Mouse (Mus musculus): ENCODE results near the gene Zfp260. TPM values are rescaled to one million over a fixed set of nuclear protein-coding genes. Genes with fewer than 3 reads are reported as not detected.
A peak's percentile ranks its signal among the peaks of the same experiment; 100 is the strongest.
"Not testable (repeated sequence)": the region's sequence is repeated elsewhere in the genome, so short reads cannot be mapped to it uniquely, and the experiment has no call there.

Gene Zfp260
- total RNA-seq (2021) = 10 to 100 TPM; 64.8 to 65.3 TPM

DNA sequence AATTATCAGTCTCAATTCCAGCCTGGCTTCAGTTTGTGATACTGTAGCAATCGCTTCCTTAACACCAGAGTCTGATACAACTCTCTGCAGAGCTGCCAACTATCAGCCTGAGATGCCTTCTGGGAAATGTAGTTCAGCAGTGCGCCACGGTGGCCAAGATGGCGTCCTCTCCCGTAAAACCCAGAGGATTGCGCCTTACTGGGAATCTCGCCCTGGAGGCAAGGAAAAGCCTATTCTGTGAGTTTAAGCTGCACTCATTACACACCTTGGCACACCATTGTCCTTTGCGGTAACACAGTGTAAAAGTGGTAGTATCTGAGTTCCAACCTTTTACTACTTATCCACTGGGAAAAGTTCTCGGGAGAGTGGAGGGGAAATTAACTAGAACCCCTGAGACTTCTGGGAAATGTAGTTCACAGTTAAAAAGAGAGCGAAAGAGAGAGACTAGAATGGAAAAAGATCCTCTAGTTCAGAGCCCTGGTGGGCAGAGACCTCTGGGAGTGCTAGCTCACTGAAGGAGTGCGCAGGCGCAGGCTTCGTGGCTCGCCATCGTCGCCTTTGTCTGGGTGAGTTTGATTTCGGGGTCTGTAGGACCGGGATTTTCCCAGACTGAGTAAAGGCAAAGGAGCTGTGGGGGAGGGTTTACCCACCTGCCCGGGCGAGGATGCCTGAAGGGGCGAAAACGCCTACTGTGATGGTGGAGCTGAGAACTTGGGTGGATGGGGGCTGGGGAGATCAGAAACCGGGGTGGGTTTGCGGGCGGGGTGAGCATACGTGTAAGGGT lies at the start of gene Zfp260:
Gene Zfp260, plus strand, starts transcription at position 132 of the 784 bp plus-strand sequence.
- peak; percentile 95 for DNase-seq
- intact Hi-C loops (cut with DNase I) = no loop called here

DNA sequence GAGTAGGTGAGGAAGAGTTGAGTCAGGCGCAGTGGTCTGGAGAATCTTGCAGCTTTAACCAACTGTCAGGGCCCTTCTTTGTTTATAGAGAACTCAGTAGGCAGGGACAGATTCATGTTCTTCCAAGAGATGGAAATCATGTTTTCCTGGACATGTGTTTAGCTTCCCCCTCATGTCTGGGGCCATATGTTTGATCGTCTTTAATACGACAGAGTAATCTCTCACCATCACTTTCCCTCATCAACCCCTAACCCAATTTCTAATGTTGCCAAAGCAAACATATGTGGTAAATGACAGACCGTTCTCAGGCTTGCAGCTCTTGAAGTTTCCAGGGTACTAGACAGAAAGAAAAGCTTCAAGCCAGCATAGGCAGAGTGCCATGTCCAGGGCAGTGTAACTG lies 46.5 kb upstream of the Zfp260 start:
- no peak for DNase-seq
- intact Hi-C loops (cut with DNase I) = no loop called here

DNA sequence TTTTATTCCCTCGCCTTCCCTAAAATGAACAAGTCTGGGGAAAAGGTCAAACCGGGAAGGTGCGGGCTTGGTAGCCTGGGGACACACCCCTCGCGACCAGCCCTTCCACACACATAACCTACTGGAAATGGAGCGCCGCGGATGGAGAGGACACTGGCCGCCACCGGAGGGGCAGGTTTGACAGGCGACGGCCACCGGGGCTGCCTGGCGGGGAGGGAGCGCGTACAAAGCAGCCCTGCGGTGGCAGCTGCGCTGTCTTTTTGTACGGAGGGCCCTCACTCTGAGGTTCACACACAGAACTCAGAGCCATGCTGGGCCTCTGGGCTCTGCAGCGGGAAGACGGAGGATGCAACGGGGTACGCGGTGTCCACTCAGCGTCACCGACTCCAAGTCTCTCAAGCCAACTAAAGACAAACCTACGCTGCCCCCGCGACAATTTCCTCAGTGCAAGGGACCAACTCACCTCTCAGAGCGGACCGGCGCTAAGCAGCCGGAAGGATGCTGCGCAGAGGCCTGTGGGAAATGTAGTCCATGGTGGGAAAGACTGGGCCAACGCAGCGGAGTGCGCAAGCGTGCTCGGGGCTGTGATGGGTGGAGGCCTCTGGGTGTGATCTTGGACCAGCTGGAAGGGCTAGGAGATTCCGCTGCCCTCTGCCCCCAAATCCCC lies 43.6 kb upstream of the Zfp260 start, which contains the start of gene Zfp14:
Gene Zfp14, minus strand, starts transcription at position 499 of the 667 bp plus-strand sequence.
- intact Hi-C loops (cut with DNase I) = no loop called here
- DNase-seq = peak; percentile 92

DNA sequence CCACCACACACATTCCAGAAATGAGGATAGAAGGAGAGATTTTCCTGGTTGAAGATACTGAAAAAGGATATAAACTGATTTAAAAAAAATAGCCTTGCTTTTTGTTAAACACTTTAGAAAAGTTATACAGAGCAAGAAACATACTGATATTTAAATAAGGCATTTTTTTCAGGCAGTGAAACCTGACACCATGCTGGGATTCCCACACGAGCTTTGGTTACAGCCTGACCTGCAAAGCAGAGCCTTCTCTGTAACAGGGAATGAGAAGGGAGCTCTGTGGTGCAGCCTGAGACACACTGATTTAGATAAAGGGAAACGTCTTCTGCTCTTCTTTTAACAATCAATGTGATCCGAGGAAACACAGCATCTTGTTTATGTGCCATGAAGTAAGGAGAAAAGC lies 41.0 kb upstream of the Zfp260 start:
- no peak for DNase-seq
- intact Hi-C loops (cut with DNase I) = no loop called here

DNA sequence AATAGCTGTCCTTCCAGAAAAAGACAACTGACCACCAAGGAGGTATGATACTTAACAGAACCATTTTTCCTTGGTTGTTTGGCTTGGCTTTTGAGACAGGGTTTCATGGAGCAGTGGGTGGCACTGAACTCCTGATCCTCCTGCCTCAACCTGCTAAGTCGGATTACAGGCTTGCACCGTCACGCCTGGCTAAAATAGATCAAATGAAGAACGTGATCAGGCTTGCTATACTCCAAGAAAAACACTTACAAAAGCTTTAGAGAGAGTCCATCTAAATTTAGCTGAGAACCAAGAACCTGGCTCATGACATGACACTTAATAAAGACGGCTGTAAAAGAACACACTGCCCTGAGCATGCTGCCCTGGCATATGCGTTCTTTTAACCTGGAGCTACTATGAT lies 34.2 kb upstream of the Zfp260 start:
- intact Hi-C loops (cut with DNase I) = loop anchor here (10.0 kb wide), 1 partner anchor 46 kb away; no protein-coding TSS in a partner anchor
- no peak for DNase-seq

DNA sequence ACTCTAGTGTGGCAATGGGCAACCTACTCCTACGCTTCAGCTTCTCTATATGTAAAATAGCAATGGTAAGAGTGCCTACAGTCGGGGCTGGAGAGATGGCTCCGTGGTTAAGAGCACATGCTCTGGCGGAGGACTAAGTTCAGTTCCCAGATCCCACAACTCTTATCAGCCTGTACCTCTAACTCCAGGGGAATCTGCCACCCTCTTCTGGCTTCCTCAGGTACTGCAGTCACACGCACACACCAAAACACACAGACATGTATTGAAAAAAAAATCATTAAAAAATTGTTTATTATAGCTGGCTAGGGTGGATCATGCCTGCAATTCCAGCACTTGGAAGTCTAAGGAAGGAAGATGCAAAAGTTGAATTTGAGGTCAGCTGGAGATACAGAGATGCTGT lies 32.1 kb upstream of the Zfp260 start:
- intact Hi-C loops (cut with DNase I) = loop anchor here (10.0 kb wide), 1 partner anchor 48 kb away; no protein-coding TSS in a partner anchor
- peak; percentile 21 for DNase-seq

DNA sequence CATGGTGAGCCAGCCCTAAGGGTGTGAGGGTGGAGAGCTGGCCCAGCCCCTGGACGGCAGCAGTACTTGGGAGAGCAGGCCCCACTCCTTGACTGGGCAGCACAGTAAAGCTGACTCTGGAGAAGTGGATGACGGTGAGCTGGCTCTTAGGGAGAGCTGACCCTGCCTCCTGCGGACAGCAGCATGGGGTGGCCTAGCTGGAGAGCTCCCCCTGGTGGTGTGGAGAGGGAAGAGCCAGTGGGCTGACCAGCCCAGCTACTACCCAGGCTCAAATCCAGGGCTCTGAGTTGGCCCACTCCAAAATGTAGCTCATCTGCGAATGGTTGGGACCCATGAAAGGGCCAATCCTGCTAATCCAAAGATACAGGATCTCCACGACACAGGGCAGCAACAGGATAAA lies 30.0 kb upstream of the Zfp260 start:
- DNase-seq = no peak
- intact Hi-C loops (cut with DNase I) = loop anchor here (10.0 kb wide), 1 partner anchor 50 kb away; no protein-coding TSS in a partner anchor

DNA sequence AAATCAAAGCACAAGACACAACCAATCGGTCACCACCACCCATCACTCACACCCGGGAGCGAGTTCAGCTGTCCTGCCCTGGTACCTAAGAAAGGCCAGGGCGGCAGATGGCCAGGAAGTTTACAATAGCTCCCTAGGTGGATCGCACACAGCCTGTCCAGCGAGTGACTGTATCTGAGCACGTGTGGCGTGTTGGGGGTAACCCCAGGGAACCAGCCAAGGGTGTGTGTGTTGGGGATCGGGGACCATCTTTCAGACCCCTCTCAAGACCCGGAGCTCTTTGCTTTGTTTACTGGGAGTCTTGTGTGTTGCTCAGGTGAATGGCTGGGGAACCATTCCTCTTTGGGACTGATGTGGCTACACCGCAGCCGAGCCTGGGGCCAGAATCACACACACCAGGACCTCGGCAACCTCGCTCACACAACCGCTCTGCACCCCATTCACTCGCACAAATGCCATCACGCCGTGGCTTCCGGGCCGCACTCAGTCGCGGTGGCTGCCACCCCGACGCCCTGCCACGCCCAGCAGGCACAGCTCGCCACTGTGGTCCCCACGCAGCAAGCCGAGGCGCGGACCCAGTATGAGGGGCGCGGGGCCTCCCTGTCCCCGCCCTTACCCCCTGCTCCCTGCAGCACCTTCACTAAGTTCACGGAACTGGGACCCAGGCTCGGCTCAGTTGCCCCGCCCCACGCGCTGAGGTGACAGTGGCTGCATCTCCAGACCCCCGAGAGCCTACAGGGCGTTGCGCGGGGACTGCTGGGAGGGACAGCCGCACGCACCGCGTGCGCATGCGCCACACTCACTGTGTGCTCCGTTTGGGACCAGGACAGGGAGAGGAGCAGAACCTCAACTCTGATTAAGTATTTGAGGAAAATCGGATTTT lies 22.2 kb upstream of the Zfp260 start, which contains the start of gene Zfp82:
Gene Zfp82, minus strand, starts transcription at position 755 of the 883 bp plus-strand sequence.
- intact Hi-C loops (cut with DNase I) = no loop called here
- peak; percentile 89 for DNase-seq

DNA sequence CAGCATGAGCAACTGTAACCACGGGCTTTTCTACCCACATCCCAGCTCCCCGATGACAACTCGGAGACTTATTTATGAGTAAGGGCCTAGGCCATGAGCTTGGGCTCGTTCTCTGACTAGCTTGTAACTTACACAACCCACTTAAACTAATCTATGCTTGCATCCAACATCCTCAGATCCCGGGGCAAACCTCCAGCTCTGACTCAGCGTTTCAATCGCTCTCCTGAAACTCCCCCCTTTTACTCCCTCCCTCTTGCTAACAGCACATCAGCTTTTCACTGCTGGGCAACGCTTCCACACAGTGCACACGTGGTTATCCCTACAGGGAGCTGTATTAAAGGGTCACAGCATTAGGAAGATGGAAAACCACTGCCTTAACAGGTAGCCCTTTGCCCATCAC lies 8.1 kb upstream of the Zfp260 start:
- no peak for DNase-seq
- intact Hi-C loops (cut with DNase I) = no loop called here

DNA sequence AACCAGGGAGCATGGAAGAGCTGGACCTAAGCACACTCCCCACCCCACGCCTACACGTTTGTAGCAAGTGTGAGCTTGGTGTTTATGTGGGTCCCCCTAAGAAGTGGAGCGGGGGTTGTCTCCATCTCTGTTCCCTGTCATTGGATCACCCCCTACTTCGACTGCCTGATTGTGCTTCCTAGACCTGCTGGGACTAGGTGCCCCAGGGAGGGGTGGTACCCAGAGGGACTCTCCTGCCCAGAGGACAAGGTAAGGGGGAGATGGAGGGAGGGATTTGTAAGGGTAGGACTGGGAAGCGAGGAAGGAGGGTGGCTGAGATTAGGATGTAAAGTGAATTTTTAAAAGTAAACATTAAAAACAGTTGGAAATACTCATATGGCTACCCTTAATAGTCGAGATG lies 5.2 kb upstream of the Zfp260 start:
- intact Hi-C loops (cut with DNase I) = no loop called here
- no peak for DNase-seq

DNA sequence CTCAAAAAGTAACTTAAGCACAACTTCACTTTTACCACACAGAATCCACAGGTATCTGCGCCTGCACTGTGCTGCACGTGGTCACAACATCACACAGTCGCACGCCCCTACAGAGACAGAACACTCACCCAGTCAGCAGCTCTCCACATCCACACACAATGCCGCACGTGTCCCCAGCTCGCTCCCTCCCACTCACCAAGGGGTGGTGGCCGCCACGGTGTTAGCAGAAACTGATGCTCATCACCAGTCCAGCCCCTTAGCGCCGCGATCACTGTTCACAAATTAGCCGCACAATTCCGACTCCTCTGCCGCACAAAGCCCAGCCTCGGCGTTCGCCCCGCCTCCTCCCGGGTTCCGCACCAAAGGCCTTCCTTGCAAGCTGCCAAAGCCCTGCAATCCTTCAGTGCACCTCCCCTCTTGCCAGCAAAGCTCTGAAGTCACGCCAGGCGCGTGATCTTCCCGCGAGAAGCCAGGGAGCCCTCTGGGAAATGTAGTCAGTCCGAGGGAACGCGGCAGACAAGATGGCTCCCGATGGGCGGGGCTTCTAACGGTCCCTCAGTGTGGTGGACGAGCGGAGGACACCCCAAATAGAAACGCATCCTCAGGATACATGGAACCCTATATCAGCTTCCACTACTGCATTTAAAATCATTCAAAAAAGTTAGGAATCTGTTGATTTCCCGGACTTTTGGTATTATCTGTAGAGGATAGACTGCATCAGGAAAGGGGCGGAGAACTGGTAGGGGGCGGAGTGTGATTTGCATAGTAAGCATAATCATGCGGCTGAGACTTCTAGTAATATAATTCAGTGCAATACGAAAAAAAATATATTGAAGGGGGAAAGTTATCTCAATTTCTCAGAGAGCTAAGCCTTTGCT lies 4.2 kb upstream of the Zfp260 start, which contains the start of the genes Gm26920 and Zfp566:
Gene Gm26920, minus strand, starts transcription at position 319 of the 878 bp plus-strand sequence.
Gene Zfp566, minus strand, starts transcription at position 436 of the 878 bp plus-strand sequence.
- DNase-seq = peak; percentile 97
- intact Hi-C loops (cut with DNase I) = no loop called here

DNA sequence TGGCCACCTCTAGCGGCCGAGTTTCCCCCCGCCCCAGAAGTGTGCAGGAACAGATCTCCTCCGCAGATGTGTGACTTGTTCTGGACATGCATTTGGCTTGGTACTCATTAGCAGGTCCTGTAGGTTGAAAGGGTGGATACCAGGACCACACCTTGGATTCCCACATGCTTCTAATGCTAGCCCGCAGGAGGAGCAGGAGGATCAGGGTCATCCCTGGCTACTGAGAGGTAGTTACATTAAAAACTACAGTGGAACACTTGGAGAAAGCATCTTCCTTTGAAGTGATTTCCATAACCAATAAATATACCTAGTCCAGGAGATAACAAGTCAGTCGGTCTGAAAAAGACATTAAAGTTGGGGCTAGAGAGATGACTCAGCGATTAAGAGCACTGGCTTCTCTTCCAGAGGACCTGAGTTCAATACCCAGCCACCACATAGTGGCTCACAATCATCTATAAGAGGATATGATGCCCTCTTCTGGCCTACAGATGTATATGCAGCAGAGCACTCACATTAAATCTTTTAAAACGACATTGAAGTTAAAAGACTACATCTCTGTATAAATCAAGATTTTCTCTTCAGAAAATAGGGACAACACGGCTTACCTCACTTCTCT lies 3.5 kb upstream of the Zfp260 start:
- no peak for DNase-seq
- intact Hi-C loops (cut with DNase I) = no loop called here

DNA sequence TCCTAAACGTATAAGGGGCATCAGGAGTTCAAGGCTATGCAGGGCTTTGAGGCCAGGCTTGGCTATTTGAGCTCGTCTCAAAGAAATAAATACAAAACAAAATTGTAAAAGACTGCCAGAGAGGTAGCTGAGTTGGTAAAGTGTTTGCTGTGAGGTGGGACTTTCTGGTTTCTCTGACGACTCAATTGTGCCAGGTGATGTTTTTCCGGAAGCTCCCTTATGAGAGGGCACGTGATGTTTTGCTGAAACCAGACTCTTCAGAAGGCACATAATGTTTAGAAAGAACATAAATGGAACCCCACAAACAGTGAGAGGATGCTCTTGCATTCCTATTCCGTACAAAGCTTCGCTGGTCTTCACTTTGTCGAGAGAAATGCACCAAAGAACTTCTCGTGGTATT lies 1.9 kb upstream of the Zfp260 start:
- intact Hi-C loops (cut with DNase I) = no loop called here
- DNase-seq = no peak

DNA sequence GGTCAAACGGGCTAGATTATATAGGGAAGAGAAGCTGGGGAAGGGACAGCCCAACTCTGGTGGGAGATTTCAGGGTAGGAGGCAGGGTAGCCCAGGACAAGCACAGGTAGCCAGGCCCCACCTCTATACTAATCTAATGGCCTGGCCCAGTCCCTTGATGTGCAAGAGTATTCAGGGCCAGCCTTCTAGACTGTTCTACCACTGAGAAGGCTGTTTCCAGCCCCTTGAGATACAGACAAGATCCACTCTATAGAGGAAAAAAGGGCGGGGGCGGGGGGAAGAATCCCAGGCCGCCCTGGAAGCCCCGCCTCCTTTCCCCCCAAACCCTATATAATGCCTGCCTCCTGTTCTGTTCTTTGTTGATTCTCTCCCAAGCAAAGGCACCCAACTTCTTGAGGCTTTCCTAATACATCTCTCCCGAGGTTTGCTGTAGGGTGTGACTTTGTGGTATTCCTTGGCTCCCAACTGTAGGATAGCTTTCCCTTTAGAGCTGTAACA lies 610 bp upstream of the Zfp260 start:
- no peak for DNase-seq
- intact Hi-C loops (cut with DNase I) = no loop called here

DNA sequence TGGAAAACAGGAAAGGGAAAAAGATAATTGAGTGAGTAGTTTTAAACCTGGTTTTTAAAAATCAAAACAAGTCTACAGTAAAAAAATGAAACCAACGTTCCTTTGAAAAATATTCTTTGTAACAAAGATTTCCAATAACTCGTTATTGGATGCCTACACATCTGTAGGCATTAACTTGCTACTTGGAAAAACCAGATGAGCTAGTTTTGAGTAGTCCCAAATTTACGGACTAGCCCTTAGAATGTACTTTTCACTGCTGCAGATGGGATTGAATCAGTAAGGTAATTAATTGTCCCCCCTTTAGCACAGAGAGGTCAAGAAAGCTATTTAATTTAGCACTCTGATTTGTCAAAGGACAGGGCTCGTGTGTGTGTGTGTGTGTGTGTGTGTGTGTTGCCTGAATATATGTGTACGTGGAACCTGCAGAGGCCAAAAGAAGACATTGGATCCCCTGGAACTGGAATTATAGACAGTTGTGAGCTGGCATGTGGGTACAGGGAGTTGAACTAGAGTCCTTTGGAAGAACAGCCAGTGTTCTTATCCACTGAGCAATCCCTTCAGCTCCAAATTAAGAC lies 1.1 kb downstream of the Zfp260 start:
- DNase-seq = no peak
- intact Hi-C loops (cut with DNase I) = no loop called here

DNA sequence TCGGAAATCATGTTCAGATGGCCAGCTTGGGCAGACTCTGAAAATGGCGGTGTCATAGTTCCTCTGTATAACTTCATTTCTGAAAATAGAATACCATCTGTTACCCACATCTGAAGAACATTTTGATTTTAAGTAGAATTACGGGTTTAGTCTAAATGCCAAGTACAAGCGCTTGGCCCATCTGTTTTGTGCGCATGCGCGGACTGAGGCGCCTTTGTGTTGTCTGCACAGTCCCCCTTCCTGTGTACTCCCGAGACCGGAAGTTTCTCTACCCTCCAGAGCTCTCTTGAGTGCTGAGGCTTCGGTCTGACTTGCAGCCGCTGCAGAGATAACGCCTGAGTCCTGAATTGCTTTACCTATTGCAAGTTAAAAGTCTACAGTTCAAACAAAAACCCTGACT lies 4.7 kb downstream of the Zfp260 start:
- intact Hi-C loops (cut with DNase I) = no loop called here
- DNase-seq = no peak

DNA sequence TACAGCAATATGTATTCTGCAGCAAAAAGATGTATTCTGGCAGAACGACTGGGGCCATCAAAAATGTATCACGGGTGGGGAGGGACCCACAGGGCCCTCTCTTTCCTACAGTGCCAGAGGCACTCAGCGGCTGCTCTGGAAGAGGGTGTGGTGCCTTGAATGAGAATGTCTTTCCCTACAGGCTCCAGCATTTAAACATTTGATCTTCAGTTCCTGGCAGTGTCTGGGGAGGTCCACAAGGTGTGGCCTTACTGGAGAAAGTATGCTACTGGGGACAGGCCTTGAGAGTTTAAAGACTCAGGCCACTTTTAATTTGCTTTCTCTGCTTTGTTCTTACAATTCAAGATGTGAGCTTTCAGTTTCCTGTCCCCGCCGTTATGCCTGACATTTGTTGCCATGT lies 21.5 kb downstream of the Zfp260 start:
- intact Hi-C loops (cut with DNase I) = no loop called here
- no peak for DNase-seq

DNA sequence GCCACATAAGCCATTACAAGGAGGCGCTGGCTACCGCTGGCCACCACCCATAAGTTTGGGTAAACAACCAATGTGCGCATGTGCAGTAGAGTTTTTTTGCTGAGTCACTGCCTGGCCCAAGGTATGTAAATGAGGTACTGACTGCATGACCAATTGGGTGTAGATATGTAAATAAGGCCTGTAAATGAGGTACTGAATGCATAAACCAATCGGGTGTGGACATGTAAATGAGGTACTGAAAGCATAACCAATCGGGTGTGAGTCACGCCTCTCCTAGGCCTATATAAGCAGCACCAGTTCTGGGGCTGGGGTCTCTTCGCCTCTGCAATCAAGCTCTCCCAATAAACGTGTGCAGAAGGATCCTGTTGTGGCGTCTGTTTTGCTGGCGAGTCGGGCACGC lies 23.4 kb downstream of the Zfp260 start:
- DNase-seq; intact Hi-C loops (cut with DNase I): not testable (repeated sequence)
